17 mouse cellular contexts compared by ENCODE assay signal in genomic region chr2:144231115-144231514, GRCm38 (mm10). TPM values are rescaled to one million over a fixed set of nuclear protein-coding genes. Genes with fewer than 3 reads are reported as not detected.
DNase-seq lines count a peak whose midpoint lies in the region; ATAC-seq and TF ChIP-seq lines count a peak whose summit lies in the region.
"Had no signal": no experiment of that assay in that cellular context is flagged by ENCODE, and none has a peak within 500 bp of the region (broad histone marks: within the 10 kb centered on the region; RNA-seq: fewer than 3 reads in every experiment).

No protein-coding gene starts in this region.

- H3K4me2 ChIP-seq in liver, postnatal 0 days (ENCODE audit: low read depth, low read length), result peak overlapping the region; percentile 62
- H3K4me2 ChIP-seq in hindbrain, postnatal 0 days (ENCODE audit: low read depth, low read length), result no peak overlapping the region
- H3K4me2 ChIP-seq: embryonic facial prominence, embryonic 12.5 days; forebrain, embryonic 12.5 days; hindbrain, embryonic 12.5 days; kidney, embryonic 15.5 days had no signal

- H3K27me3 ChIP-seq in liver, postnatal 0 days (ENCODE audit: insufficient read depth, low read length), result no peaks in the 10 kb centered on the region
- no peaks in the 10 kb centered on the region for H3K27me3 ChIP-seq in hindbrain, postnatal 0 days (ENCODE audit: insufficient read depth, low read length)
- H3K27me3 ChIP-seq: embryonic facial prominence, embryonic 12.5 days; forebrain, embryonic 12.5 days; hindbrain, embryonic 12.5 days; kidney, embryonic 15.5 days had no signal

- H3K4me1 ChIP-seq in liver, postnatal 0 days (ENCODE audit: insufficient read depth), result peaks cover 14% of the 10 kb centered on the region; the same call in 1 of the 2 replicates
- no peaks in the 10 kb centered on the region for H3K4me1 ChIP-seq in hindbrain, postnatal 0 days (ENCODE audit: insufficient read depth, low read length)
- H3K4me1 ChIP-seq: forebrain, embryonic 12.5 days had no signal

- H3K27ac ChIP-seq in liver, postnatal 0 days (ENCODE audit: low read depth), result peak overlapping the region; percentile 79
- no peak overlapping the region for H3K27ac ChIP-seq in hindbrain, postnatal 0 days
- H3K27ac ChIP-seq: embryonic facial prominence, embryonic 12.5 days; forebrain, embryonic 12.5 days; gastrocnemius, adult 2 months; hindbrain, embryonic 12.5 days; kidney, embryonic 15.5 days; limb, embryonic 10.5 days had no signal

- 0 out of 2 replicates have a peak overlapping the region, but pooled peaks have one; percentile 3 for H3K9ac ChIP-seq in liver, postnatal 0 days (replicated peaks)
- no peak overlapping the region for H3K9ac ChIP-seq in hindbrain, postnatal 0 days (replicated peaks; ENCODE audit: low read length)
- H3K9ac ChIP-seq: embryonic facial prominence, embryonic 12.5 days; forebrain, embryonic 12.5 days; hindbrain, embryonic 12.5 days; kidney, embryonic 15.5 days had no signal

- no peaks in the 10 kb centered on the region; the same call in none of the 2 replicates for H3K9me3 ChIP-seq in liver, postnatal 0 days (ENCODE audit: low read length)
- no peaks in the 10 kb centered on the region for H3K9me3 ChIP-seq in hindbrain, postnatal 0 days (ENCODE audit: low read length)
- H3K9me3 ChIP-seq: embryonic facial prominence, embryonic 12.5 days; forebrain, embryonic 12.5 days; hindbrain, embryonic 12.5 days; kidney, embryonic 15.5 days had no signal

- DNase-seq in B cell, adult 2 months, result peak; percentile 69 to 76
- peak; percentile 32 to 41 for DNase-seq in CD8-positive naive resting alpha-beta T cell, adult 2 months (ENCODE audit: low read depth in 2 of 2, low spot score in 2 of 2)
- peak; percentile 65 for DNase-seq in induced T-regulatory cell, adult 2 months (ENCODE audit: low read depth)
- no peak for DNase-seq in liver, postnatal 0 days
- DNase-seq in hindbrain, postnatal 0 days (ENCODE audit: low spot score), result no peak
- DNase-seq in frontal cortex, postnatal 36 days (ENCODE audit: low spot score in 2 of 2), result no peak
- DNase-seq in cerebellum, adult 9-11 months, result no peak
- no peak for DNase-seq in cerebellum, adult 11 months
- DNase-seq: cerebellum, adult 9-10 months; lung, postnatal 10 days; right cerebral cortex, postnatal 25 days had no signal

- TF ChIP-seq CTCF in liver, postnatal 0 days (IDR thresholded peaks at IDR 0.05; ENCODE audit: low read depth), result no peak
- TF ChIP-seq CTCF in hindbrain, postnatal 0 days (IDR thresholded peaks at IDR 0.05; ENCODE audit: low read depth), result no peak

- 19% methylated on average over 5 of the region's 5 CpGs for WGBS in liver, postnatal 0 days (ENCODE audit: insufficient replicate concordance)
- WGBS in hindbrain, postnatal 0 days, result 81% methylated on average over 5 of the region's 5 CpGs

- H3K36me3 ChIP-seq in liver, postnatal 0 days (replicated peaks; ENCODE audit: insufficient read depth, low read length), result no peaks in the 10 kb centered on the region
- no peaks in the 10 kb centered on the region for H3K36me3 ChIP-seq in hindbrain, postnatal 0 days (ENCODE audit: insufficient read depth, low read length)
- H3K36me3 ChIP-seq: embryonic facial prominence, embryonic 12.5 days; forebrain, embryonic 12.5 days; hindbrain, embryonic 12.5 days; kidney, embryonic 15.5 days; limb, embryonic 10.5 days had no signal

- peak; percentile 66 for ATAC-seq in liver, postnatal 0 days
- no peak for ATAC-seq in hindbrain, postnatal 0 days

- H3K4me3 ChIP-seq in liver, postnatal 0 days (ENCODE audit: low read depth, low read length), result no peak overlapping the region
- H3K4me3 ChIP-seq in hindbrain, postnatal 0 days (ENCODE audit: low read length), result no peak overlapping the region
- H3K4me3 ChIP-seq: embryonic facial prominence, embryonic 12.5 days; forebrain, embryonic 12.5 days; gastrocnemius, adult 2 months; hindbrain, embryonic 12.5 days; kidney, embryonic 15.5 days; limb, embryonic 10.5 days had no signal

- no peak for TF ChIP-seq EP300 in liver, postnatal 0 days (IDR thresholded peaks at IDR 0.05; ENCODE audit: low read depth)

RNA-seq across cellular contexts. Expression of gene Mgme1, which starts 39.3 kb away (rescaled TPM):
- 4.4 and 5.4 TPM in 2 replicates for polyA plus RNA-seq in liver, postnatal 0 days (2015; fragmentation: Nextera tagmentation; extraction: Ambion mirVana)
- 4.4 and 5.1 TPM in 2 replicates for total RNA-seq in hindbrain, postnatal 0 days (2014; rRNA removed)
- polyA plus RNA-seq in hindbrain, postnatal 0 days (2015; fragmentation: Nextera tagmentation; extraction: Ambion mirVana), result 6.5 and 6.6 TPM in 2 replicates

RNA-seq across cellular contexts. Expression of gene Snx5, which starts 39.6 kb away (rescaled TPM):
- 47.9 and 49.2 TPM in 2 replicates for polyA plus RNA-seq in liver, postnatal 0 days (2015; fragmentation: Nextera tagmentation; extraction: Ambion mirVana)
- 67.1 and 67.2 TPM in 2 replicates for total RNA-seq in hindbrain, postnatal 0 days (2014; rRNA removed)
- 68.1 and 71.6 TPM in 2 replicates for polyA plus RNA-seq in hindbrain, postnatal 0 days (2015; fragmentation: Nextera tagmentation; extraction: Ambion mirVana)

Comparison
In these comparisons a context has a peak if more than half of its experiments do, and no peak if none do; other contexts are left out.
1. DNase-seq: peak in B cell, adult 2 months (2 of 2), CD8-positive naive resting alpha-beta T cell, adult 2 months (2 of 2) and induced T-regulatory cell, adult 2 months (single experiment); none in liver, postnatal 0 days (single experiment), hindbrain, postnatal 0 days (single experiment), frontal cortex, postnatal 36 days (0 of 2), cerebellum, adult 9-11 months (single experiment) and cerebellum, adult 11 months (single experiment).